Mouse (Mus musculus) limb, embryonic 10.5 days (tissue): Measurements from ENCODE around the gene Clec9a. TPM values are rescaled to one million over a fixed set of nuclear protein-coding genes. Genes with fewer than 3 reads are reported as not detected.

ENCODE experiments used
- DNase-seq: peaks from one replicate; pipeline ENCODE4 v3.0.0-alpha.2; 2017; ENCODE audit warnings: low spot score
- H3K27ac ChIP-seq: fragments of 300-500 bp; sonication (generic); 2 replicates; pipeline ENCODE4 v1.5.1; 2016; ENCODE audit warnings: mild to moderate bottlenecking
- H3K27me3 ChIP-seq: fragments of 300-500 bp; sonication (generic); 2 replicates; pipeline ENCODE4 v1.6.1; 2016; ENCODE audit warnings: low read depth, mild to moderate bottlenecking; ENCODE audit not compliant: poor library complexity, severe bottlenecking
- H3K36me3 ChIP-seq: fragments of 300-500 bp; sonication (generic); 2 replicates; pipeline ENCODE4 v1.6.1; 2016; ENCODE audit warnings: mild to moderate bottlenecking, moderate library complexity
- H3K4me1 ChIP-seq: fragments of 300-500 bp; sonication (generic); 2 replicates; pipeline ENCODE4 v1.6.1; 2016
- H3K4me3 ChIP-seq: fragments of 300-500 bp; sonication (generic); 2 replicates; pipeline ENCODE4 v1.5.1; 2016; ENCODE audit warnings: mild to moderate bottlenecking, moderate library complexity
- H3K9me3 ChIP-seq: fragments of 300-500 bp; sonication (generic); replicated peaks from 2 replicates; pipeline ENCODE4 v1.6.1; 2016; ENCODE audit warnings: mild to moderate bottlenecking
- WGBS: fragments of 180-500 bp; shearing (Covaris S2); methylation state at CpG from one replicate; pipeline ENCODE4 v1.1.7; 2016; 5-methylcytosine and 5-hydroxymethylcytosine counted together
- polyA plus RNA-seq: library from polyadenylated mRNA; unstranded; fragments of >200 nt; fragmentation: Nextera tagmentation; extraction: Ambion mirVana; gene quantifications from 2 replicates; pipeline ENCODE4 v1.2.1, GENCODE M21; 2016

The Clec9a gene
- polyA plus RNA-seq, 1 experiment from 2014 or later: 0.21 TPM

- Histone ChIP-seq H3K36me3 (no peaks in the 10 kb centered on the region), H3K9me3 (no peaks in the 10 kb centered on the region), H3K27me3 (no peaks in the 10 kb centered on the region), H3K4me1 (no peaks in the 10 kb centered on the region), H3K4me3 (no peak within 1 kb of the TSS), H3K27ac (no peak within 1 kb of the TSS)
- DNase-seq: no peak
- WGBS: 91% methylated on average over 8 of the region's 8 CpGs
Measured at GRCm38 (mm10) chr6:129396997-129397396, 11.7 kb upstream of the Clec9a start, which contains the start of gene Clec1b. Gene Clec1b (plus strand): TSS chr6:129397297.

GRCm38 (mm10) chr6:129399945-129400344, 8.7 kb upstream of the Clec9a start:
- Histone ChIP-seq H3K4me3 (no peak overlapping the region), H3K27me3 (no peaks in the 10 kb centered on the region), H3K9me3 (no peaks in the 10 kb centered on the region), H3K27ac (no peak overlapping the region), H3K36me3 (no peaks in the 10 kb centered on the region), H3K4me1 (no peaks in the 10 kb centered on the region)
- no peak for DNase-seq
- WGBS: 83% methylated on average over 6 of the region's 6 CpGs

- no peak overlapping the region for H3K27ac ChIP-seq
- 92% methylated on average over 2 of the region's 2 CpGs for WGBS
- H3K27me3 ChIP-seq: no peaks in the 10 kb centered on the region
- DNase-seq: no peak
- H3K9me3 ChIP-seq: no peaks in the 10 kb centered on the region
- no peaks in the 10 kb centered on the region for H3K4me1 ChIP-seq
- H3K4me3 ChIP-seq: no peak overlapping the region
- no peaks in the 10 kb centered on the region for H3K36me3 ChIP-seq
Measured at GRCm38 (mm10) chr6:129402404-129402803, 6.3 kb upstream of the Clec9a start.

- 90% methylated on average over 6 of the region's 6 CpGs for WGBS
- no peak for DNase-seq
- no peaks in the 10 kb centered on the region for H3K9me3 ChIP-seq
Measured at GRCm38 (mm10) chr6:129403391-129403790, 5.3 kb upstream of the Clec9a start.

GRCm38 (mm10) chr6:129405999-129406398, 2.7 kb upstream of the Clec9a start:
- Histone ChIP-seq H3K36me3 (no peaks in the 10 kb centered on the region), H3K9me3 (no peaks in the 10 kb centered on the region), H3K4me3 (no peak overlapping the region), H3K27ac (no peak overlapping the region), H3K4me1 (no peaks in the 10 kb centered on the region), H3K27me3 (no peaks in the 10 kb centered on the region)
- no peak for DNase-seq

More at GRCm38 (mm10) chr6:129403391-129403790, 5.3 kb upstream of the Clec9a start:
- H3K27ac ChIP-seq: no peak overlapping the region
- H3K4me1 ChIP-seq: no peaks in the 10 kb centered on the region
- no peaks in the 10 kb centered on the region for H3K36me3 ChIP-seq
- H3K27me3 ChIP-seq: no peaks in the 10 kb centered on the region
- no peak overlapping the region for H3K4me3 ChIP-seq

- DNase-seq: no peak
- H3K27ac ChIP-seq: no peak overlapping the region
- H3K4me1 ChIP-seq: no peaks in the 10 kb centered on the region
- H3K9me3 ChIP-seq: no peaks in the 10 kb centered on the region
- H3K27me3 ChIP-seq: no peaks in the 10 kb centered on the region
- no peak overlapping the region for H3K4me3 ChIP-seq
- 61% methylated on average over 2 of the region's 2 CpGs for WGBS
- no peaks in the 10 kb centered on the region for H3K36me3 ChIP-seq
Measured at GRCm38 (mm10) chr6:129407324-129407723, 1.3 kb upstream of the Clec9a start.

GRCm38 (mm10) chr6:129414177-129414576, 5.5 kb downstream of the Clec9a start:
- Histone ChIP-seq H3K36me3 (no peaks in the 10 kb centered on the region), H3K4me1 (no peaks in the 10 kb centered on the region), H3K9me3 (no peaks in the 10 kb centered on the region), H3K27me3 (no peaks in the 10 kb centered on the region), H3K4me3 (no peak overlapping the region), H3K27ac (no peak overlapping the region)
- 87% methylated on average over 1 of the region's 1 CpGs for whole genome bisulfite sequencing
- no peak for DNase-seq

GRCm38 (mm10) chr6:129422311-129422710, 13.6 kb downstream of the Clec9a start:
- H3K9me3 ChIP-seq: no peaks in the 10 kb centered on the region
- WGBS: 92% methylated on average over 3 of the region's 3 CpGs
- no peaks in the 10 kb centered on the region for H3K27me3 ChIP-seq
- H3K4me1 ChIP-seq: peaks cover 6% of the 10 kb centered on the region; the same call in 1 of the 2 replicates
- DNase-seq: no peak
- no peaks in the 10 kb centered on the region for H3K36me3 ChIP-seq
- H3K4me3 ChIP-seq: no peak overlapping the region
- no peak overlapping the region for H3K27ac ChIP-seq

- WGBS: 76% methylated on average over 4 of the region's 4 CpGs
- DNase-seq: no peak
- H3K27me3 ChIP-seq: no peaks in the 10 kb centered on the region
- H3K36me3 ChIP-seq: no peaks in the 10 kb centered on the region
- H3K4me3 ChIP-seq: no peak overlapping the region
- peaks cover 6% of the 10 kb centered on the region; the same call in 1 of the 2 replicates for H3K4me1 ChIP-seq
- no peak overlapping the region for H3K27ac ChIP-seq
- H3K9me3 ChIP-seq: no peaks in the 10 kb centered on the region
Measured at GRCm38 (mm10) chr6:129423040-129423733, 14.5 kb downstream of the Clec9a start.

GRCm38 (mm10) chr6:129423734-129424072, 15.0 kb downstream of the Clec9a start:
- H3K4me3 ChIP-seq: no peak overlapping the region
- no peaks in the 10 kb centered on the region for H3K36me3 ChIP-seq
- peak; percentile 78 for DNase-seq
- WGBS: 22% methylated on average over 1 of the region's 1 CpGs
- H3K4me1 ChIP-seq: peaks cover 6% of the 10 kb centered on the region; the same call in 1 of the 2 replicates
- no peaks in the 10 kb centered on the region for H3K27me3 ChIP-seq
- H3K27ac ChIP-seq: no peak overlapping the region
- H3K9me3 ChIP-seq: no peaks in the 10 kb centered on the region

GRCm38 (mm10) chr6:129425217-129425616, 16.6 kb downstream of the Clec9a start:
- Histone ChIP-seq H3K9me3 (no peaks in the 10 kb centered on the region), H3K4me1 (peaks cover 6% of the 10 kb centered on the region; the same call in 1 of the 2 replicates), H3K36me3 (no peaks in the 10 kb centered on the region), H3K4me3 (no peak overlapping the region), H3K27ac (no peak overlapping the region), H3K27me3 (no peaks in the 10 kb centered on the region)
- no peak for DNase-seq
- WGBS: 75% methylated on average over 5 of the region's 5 CpGs

GRCm38 (mm10) chr6:129425812-129426211, 17.1 kb downstream of the Clec9a start:
- Histone ChIP-seq H3K27ac (no peak overlapping the region), H3K4me3 (no peak overlapping the region), H3K27me3 (no peaks in the 10 kb centered on the region), H3K36me3 (no peaks in the 10 kb centered on the region), H3K9me3 (no peaks in the 10 kb centered on the region), H3K4me1 (peaks cover 6% of the 10 kb centered on the region; the same call in 1 of the 2 replicates)
- WGBS: 43% methylated on average over 5 of the region's 5 CpGs
- no peak for DNase-seq

GRCm38 (mm10) chr6:129427281-129427680, 18.6 kb downstream of the Clec9a start:
- WGBS: 84% methylated on average over 4 of the region's 4 CpGs
- Histone ChIP-seq H3K27me3 (no peaks in the 10 kb centered on the region), H3K4me3 (no peak overlapping the region), H3K9me3 (no peaks in the 10 kb centered on the region), H3K36me3 (no peaks in the 10 kb centered on the region), H3K27ac (no peak overlapping the region), H3K4me1 (peaks cover 6% of the 10 kb centered on the region; the same call in 1 of the 2 replicates)
- no peak for DNase-seq

GRCm38 (mm10) chr6:129434239-129434638, 25.6 kb downstream of the Clec9a start:
- no peaks in the 10 kb centered on the region for H3K36me3 ChIP-seq
- 86% methylated on average over 5 of the region's 5 CpGs for WGBS
- no peaks in the 10 kb centered on the region for H3K27me3 ChIP-seq
- H3K9me3 ChIP-seq: no peaks in the 10 kb centered on the region
- no peaks in the 10 kb centered on the region for H3K4me1 ChIP-seq
- DNase-seq: no peak
- no peak overlapping the region for H3K4me3 ChIP-seq
- no peak overlapping the region for H3K27ac ChIP-seq
